Mouse (Mus musculus) frontal cortex, adult (tissue): Measurements from ENCODE around the gene B3galnt1.
"Not testable (repeated sequence)": the region's sequence is repeated elsewhere in the genome, so short reads cannot be mapped to it uniquely, and the experiment has no call there.

Experiments
- ATAC-seq: cut with Nextera tagmentation; 2 replicates; pipeline ENCODE4 v1.9.2; 2017; ENCODE audit warnings: mild to moderate bottlenecking, moderate library complexity, mixed read lengths; ENCODE audit not compliant: low TSS enrichment

The B3galnt1 gene

DNA sequence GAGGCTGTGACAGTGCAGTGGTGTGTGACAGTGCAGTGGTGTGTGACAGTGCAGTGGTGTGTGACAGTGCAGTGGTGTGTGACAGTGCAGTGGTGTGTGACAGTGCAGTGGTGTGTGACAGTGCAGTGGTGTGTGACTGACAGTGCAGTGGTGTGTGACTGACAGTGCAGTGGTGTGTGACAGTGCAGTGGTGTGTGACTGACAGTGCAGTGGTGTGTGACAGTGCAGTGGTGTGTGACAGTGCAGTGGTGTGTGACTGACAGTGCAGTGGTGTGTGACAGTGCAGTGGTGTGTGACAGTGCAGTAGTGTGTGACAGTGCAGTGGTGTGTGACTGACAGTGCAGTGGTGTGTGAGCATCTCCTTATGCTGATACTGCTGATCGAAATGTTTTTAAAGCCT is 33.2 kb downstream of the B3galnt1 start:
- ATAC-seq: not testable (repeated sequence)

DNA sequence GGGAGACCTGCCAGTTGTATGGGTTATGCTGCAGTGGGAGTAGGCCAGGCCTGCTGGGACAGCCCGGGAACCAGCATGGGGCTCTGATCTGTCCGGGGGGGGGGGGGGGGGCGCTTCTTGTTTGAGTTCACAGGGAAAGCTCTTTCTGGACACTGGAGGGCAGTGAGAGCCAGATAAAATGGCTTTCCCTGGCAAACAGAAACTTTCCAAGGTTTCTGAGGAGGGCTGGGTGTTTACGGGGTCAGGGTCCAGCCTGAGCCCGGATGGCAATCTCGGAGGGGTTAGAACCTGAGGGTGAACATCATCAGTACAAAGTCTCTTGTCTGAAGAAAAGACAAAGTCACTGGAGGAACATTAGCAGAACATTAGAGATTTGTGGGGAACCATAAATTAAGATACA is 35.4 kb downstream of the B3galnt1 start:
- no peak for ATAC-seq

- no peak for ATAC-seq
These were observed 37.1 kb downstream of the B3galnt1 start for GRCm38 (mm10) chr3:69561686-69562085.

GRCm38 (mm10) chr3:69559975-69560330 is 38.8 kb downstream of the B3galnt1 start:
- peak; percentile 66 for ATAC-seq

DNA sequence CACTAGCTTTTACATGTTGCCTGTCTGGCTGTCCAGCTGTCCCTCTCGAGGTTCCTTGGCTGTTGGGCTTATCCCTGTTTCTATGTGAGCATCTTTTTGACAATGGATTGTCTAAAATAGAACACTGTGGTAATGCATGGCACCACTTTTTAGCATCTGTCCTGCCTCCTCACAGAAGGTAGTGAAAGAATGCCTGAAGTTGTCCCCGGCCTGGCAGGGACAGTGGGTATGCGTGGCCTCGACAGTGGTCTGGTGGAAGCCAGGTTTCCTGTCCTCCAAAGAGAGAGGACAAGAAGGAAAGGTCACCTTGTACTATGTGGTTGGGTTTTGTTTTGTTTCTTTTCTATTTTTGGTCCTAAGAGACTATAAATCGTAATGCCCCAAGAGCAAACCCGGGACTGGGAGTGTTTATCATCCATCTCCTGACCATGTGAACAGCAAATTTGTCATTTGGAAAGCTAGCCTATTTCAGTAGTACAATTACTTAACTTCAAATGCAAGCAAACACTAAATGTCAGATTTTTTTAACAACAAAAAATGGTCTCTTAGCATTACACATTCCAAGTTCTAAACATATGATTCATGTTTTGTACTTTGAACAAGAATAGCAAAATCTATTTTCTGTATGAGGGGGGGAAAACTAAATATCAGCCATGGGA is 39.3 kb downstream of the B3galnt1 start:
- peak; percentile 53 for ATAC-seq

DNA sequence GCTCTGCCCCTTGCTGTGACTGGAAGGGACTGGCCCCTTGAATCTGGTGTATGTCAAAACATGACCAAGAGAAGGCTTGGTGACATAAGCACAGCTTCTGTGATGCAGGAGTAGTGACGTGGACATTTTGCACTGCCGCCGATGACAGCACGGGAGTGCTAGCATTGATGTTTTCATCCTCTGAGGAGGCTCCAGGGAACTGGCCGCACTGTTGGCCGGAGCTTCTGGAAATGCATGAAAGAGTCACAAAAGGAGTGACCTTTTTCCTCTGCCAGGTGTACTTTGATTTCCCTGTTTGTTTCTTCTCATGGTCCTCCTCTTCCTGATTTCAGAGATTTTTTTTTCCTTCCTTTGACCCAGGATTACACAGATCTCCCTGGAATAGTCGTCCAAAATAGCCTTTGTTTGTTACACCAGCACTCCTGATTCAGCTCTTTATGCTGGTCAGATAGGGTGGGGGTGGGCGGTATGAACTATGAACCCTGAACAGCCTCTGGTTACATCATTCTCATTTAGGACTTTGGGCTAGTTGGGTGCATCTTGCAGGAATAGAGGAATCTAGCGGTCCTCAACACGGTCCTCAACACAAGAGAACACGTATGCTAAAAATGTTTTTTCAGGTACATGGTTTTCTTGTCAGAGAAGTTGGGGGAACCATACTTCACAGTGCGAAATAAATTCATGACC is 42.5 kb downstream of the B3galnt1 start:
- ATAC-seq: no peak

GRCm38 (mm10) chr3:69555511-69555910 is 43.2 kb downstream of the B3galnt1 start:
- ATAC-seq: no peak

DNA sequence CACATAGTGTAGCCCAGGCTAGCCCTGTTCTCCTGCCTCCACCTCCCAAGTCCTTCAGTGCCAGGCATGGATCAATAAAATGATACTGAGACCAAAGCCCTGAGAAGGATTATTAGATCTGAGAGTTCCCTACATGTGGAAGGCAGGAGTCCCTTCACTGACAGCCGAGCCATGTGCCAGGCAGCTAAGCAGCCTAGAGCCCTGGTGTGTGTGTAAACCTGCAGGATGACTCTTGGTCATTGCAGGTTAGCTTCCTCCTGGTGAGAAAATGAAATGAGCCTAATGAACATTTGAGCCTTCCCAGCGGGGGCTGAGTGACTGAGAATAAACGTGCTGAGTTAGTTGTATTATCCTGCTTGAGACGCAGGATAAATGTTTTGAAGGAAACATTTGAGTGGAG is 49.2 kb downstream of the B3galnt1 start:
- no peak for ATAC-seq

GRCm38 (mm10) chr3:69548704-69549455 is 49.9 kb downstream of the B3galnt1 start:
- 0 out of 2 replicates have a peak, but pooled peaks have one; percentile 12 for ATAC-seq

DNA sequence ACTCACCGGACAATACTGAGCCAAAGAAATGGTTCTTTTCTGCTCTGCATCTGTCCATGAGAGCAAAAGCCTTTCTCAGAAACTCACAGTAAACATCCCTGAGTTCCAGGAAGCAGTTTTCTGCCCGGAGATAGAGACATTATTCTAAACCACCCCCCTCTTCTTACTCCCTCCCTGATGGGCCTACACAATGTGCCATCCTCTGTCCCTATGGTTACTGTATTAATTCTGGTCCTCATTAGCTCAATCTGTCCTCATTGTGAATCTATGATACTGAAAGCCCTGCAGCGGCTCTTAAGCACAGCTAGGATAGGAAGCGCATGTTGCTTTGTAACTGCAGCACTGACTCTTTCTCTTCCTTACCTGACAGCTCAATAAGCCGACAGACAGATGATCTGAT is 53.7 kb downstream of the B3galnt1 start:
- ATAC-seq: peak; percentile 41

GRCm38 (mm10) chr3:69543730-69544129 is 55.0 kb downstream of the B3galnt1 start:
- ATAC-seq: no peak

- ATAC-seq: peak; percentile 69
These were observed 55.8 kb downstream of the B3galnt1 start for GRCm38 (mm10) chr3:69542962-69543361.

GRCm38 (mm10) chr3:69535941-69536647 is 62.7 kb downstream of the B3galnt1 start:
- peak; percentile 29; the same call in 1 of the 2 replicates for ATAC-seq

DNA sequence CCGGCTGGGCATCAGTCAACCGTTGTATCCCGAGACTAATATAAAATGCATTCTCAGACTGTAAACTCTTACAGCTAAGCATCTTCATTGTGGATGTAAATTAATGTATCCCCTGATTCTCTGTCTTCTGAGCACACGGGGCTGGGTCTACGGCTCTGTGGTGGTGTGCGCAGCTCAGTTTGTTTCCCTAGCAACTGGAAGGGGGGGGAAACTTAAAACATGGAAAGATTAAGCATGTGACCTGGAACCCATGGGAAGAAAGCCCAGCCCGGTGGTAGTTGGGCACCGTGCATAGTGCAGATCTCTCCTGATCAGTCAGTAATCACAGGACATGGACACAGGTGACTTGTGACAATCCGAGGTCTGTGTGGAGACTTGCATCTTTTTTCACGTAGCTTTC is 63.3 kb downstream of the B3galnt1 start:
- no peak for ATAC-seq

GRCm38 (mm10) chr3:69532687-69533086 is 66.1 kb downstream of the B3galnt1 start:
- 0 out of 2 replicates have a peak, but pooled peaks have one; percentile 15 for ATAC-seq

DNA sequence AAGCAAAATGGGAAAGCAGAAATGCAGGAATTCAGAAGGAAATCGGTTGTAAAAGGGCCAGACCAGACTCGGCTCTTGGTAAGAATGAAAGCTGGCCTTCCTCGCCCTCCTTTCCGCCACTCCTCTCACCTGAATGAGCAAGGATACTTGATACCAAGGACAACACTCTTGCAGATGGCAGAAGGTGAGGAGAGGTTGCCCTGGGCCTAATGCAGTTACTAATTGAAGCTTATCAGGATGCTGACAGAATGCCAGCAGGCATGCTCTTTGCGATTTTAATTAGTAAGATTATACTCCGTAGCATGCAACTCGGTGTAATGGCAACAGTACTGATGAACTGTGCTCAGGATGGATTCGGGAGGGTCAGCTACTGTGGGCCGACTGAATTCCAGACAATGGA is 67.2 kb downstream of the B3galnt1 start:
- no peak for ATAC-seq

DNA sequence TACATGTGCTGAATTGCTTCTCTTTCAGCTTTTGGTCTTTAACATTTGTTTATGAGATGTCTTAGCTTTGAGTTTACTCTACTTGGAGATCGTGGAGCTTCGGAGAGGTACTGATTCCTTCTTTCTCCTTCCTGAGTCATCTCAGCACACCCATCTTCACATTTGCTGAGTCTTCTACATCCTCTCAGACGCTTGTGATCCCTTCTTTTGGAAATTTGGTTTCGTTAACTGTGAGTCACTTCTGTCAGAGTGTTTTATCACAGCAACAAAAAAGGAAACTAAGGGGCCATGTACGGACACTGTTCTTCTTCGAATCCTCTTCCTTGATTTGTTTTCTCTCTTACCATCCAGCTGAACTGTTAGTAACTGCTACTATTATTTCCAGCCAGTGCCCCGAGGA is 69.2 kb downstream of the B3galnt1 start:
- ATAC-seq: peak; percentile 75

GRCm38 (mm10) chr3:69527384-69527783 is 71.4 kb downstream of the B3galnt1 start:
- no peak for ATAC-seq

DNA sequence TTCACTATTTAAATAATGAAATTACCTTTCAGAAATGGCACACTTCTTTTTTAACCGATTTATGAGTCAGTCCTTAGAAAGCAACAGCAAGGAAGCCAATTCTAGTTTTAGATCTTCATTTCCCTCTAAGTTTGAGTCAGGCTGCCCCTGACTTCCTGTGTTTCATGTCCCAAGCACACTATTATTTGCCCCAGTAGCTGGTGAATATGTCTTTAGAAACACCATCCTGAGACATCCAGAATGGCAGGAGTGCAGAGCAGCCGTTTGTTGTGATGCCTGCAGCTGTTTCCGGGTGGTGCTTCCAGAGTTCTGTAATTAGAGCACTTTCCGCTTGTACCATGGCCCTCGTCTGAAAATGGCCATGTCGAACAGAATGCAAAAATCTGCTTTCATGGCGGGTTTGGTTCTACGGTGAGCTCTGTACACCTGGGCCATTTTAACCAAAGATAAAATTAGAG is 73.7 kb downstream of the B3galnt1 start:
- no peak for ATAC-seq

DNA sequence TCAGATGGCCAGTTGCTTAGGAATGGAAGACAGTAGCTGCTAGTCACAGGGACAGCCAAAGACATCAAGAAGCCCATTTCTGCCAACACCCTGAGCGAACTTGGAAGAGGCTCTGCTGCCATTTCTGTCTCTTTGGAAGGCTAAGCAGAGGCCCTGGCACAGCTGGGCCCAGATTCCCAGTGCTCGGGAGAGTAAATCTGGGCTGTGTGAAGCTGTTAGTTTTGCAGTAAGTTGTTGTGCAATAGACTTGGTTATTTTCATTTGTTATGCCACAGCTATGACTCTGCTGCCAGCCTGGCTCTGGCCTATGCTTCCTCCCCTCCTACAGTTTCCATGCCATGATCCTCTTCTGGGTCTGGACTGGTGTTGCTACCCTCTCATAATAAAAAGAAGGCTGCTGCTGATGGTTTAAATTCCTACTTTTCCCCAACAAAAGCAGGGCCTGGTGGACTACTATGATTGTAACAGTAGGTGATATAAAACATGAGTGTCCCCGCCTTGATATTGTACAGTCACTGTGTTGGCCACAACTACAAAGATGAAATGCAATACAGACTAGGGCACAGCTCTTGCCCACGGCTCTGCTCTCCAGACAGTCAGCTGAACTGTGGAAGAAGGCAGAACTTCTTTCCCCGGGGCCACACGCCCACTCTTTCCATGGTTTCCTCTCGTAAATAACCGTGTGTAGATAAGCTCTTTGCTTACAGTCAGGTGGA is 74.2 kb downstream of the B3galnt1 start:
- ATAC-seq: peak; percentile 29
